Mouse (Mus musculus) gastrocnemius, adult 8-10 months (tissue): ENCODE measurements around the gene Wnt8b. TPM values are rescaled to one million over a fixed set of nuclear protein-coding genes. Genes with fewer than 3 reads are reported as not detected.

Source experiments
- DNase-seq, 2 experiments: peaks; one replicate each; pipeline ENCODE4 v3.0.0; 2022; ENCODE audit warnings: low spot score in 2 of 2
- total RNA-seq, 4 experiments: library from RNA; stranded (reverse); gene quantifications; 2 replicates each; pipeline ENCODE4 v1.2.4; 2022

Gene Wnt8b
- total RNA-seq, 4 experiments from 2014 or later, result not detected

GRCm38 (mm10) chr19:44554861-44555590 is 61.8 kb downstream of the Wnt8b start, which contains the start of gene Ndufb8:
TSS of gene Ndufb8 (minus strand) at chr19:44555440.
- peak; percentile 85 to 91 for DNase-seq

- DNase-seq, result peak; percentile 91 to 93
Observed at GRCm38 (mm10) chr19:44562652-44563206, 69.5 kb downstream of the Wnt8b start, which contains the start of gene Hif1an. TSS of gene Hif1an (plus strand) at chr19:44562850.

Other genes with a start within 250 kb of the Wnt8b start
- 1 to 10 TPM; 3.7 to 7.8 (median 7.1) TPM for gene Scd2, start 199.8 kb upstream of the Wnt8b start, total RNA-seq
- gene Scd4, start 160.4 kb upstream of the Wnt8b start, total RNA-seq, result under 1 TPM in 1 of 4 experiments, not detected in 3; 0.13 TPM
- 10 to 100 TPM in 3 of 4 experiments, 1 to 10 TPM in 1; 9.2 to 25.2 (median 14.3) TPM for gene Scd1, start 85.6 kb upstream of the Wnt8b start, total RNA-seq
- gene Sec31b, start 52.4 kb downstream of the Wnt8b start, total RNA-seq, result 10 to 100 TPM; 18.0 to 21.4 (median 19.5) TPM
- gene Gm20538, start 59.4 kb downstream of the Wnt8b start, total RNA-seq, result not detected
- gene Ndufb8, start 62.0 kb downstream of the Wnt8b start, total RNA-seq, result 100 to 1,000 TPM; 871 to 993 (median 922) TPM
- 100 to 1,000 TPM; 122 to 163 (median 137) TPM for gene Hif1an, start 69.4 kb downstream of the Wnt8b start, total RNA-seq